Mouse (Mus musculus): ENCODE data around the gene Olfr1205.

DNA sequence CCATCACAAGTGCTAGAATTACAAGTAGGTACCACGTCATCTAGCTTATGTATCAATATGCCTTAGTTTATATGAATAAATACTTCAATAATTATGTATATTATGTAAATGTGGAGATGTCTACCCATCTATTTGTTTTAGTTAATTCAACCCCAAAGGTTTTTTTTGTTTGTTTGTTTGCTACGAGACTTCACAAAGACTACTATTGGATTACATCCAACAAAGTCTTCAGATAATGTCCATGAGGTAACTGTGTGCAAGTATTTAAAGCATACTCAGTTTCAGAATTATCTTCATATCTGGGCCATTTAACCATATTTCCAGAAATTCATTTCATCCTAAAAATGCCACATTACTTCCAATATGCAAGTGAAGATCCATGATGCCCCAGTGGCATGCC, at the start of gene Olfr1205:
- no peak for TF ChIP-seq TAL1 (IDR thresholded peaks at IDR 0.05; ENCODE audit: low read length)
- TF ChIP-seq GATA1 (IDR thresholded peaks at IDR 0.05; ENCODE audit: low read length), result no peak

Measured in erythroblast, embryonic 14.5 days (primary cell).